10 mouse cellular contexts compared by ENCODE assay signal in the genomic region with DNA sequence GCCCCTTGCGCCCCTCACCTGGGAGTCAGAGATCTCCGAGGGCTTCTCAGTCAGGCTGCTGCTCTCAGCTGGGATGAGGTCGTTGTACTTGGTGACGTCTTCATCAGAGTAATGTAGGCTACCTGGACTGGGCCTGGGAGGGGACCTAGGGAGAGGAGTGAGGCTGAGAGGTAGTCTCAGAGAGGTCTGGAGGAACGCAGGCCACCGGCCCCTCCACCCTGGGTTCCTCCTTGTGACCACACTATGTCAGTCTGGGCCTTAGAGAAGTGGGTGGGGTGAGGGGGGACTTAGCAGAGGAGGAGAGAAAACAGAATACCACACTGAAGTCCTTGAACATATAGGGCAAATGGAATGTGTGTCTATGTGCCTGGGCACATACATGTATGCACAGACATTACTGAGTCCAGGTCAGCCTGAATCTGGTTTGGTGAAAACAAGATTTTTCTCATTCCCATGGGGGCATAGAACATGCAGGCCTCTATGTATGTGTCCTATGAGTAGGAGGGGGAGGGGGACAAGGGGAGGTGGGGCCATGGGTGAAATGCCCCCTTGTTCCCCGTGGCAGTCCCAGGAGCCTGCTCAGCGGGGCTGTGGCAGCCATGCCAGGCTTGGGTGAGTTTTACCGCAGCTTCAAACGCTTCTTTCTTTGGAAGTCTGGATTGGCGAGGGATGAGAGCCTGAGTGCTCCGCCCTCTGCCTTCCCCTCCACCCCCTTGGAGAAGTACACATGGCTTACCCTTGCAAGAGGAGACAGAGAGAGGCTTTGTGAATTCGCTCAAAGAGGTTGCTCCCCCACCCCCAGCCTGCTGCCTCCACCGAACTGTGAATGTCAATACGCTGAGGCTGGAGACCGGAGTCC. TPM values are rescaled to one million over a fixed set of nuclear protein-coding genes. Genes with fewer than 3 reads are reported as not detected.
DNase-seq lines count a peak whose midpoint lies in the region; ATAC-seq and TF ChIP-seq lines count a peak whose summit lies in the region.
"Had no signal": no experiment of that assay in that cellular context is flagged by ENCODE, and none has a peak within 500 bp of the region (broad histone marks: within the 10 kb centered on the region; RNA-seq: fewer than 3 reads in every experiment).

No protein-coding gene starts in this region.

- DNase-seq in kidney, adult 11 months = no peak
- DNase-seq in embryonic facial prominence, embryonic 10.5 days (ENCODE audit: low spot score) = peak; percentile 58
- peak; percentile 75 for DNase-seq in hindbrain, postnatal 0 days (ENCODE audit: low spot score)
- DNase-seq in midbrain, embryonic 14.5 days = peak; percentile 69
- no peak for DNase-seq in thymus, postnatal 4 days
- no peak for DNase-seq in lung, adult 2 months

- no peak for TF ChIP-seq POLR2A in lung, adult 2 months (IDR thresholded peaks at IDR 0.05; ENCODE audit: borderline replicate concordance, extremely low read depth, low read depth, low read length)

- TF ChIP-seq CTCF in hindbrain, postnatal 0 days (IDR thresholded peaks at IDR 0.05; ENCODE audit: low read depth) = no peak
- no peak for TF ChIP-seq CTCF in lung, adult 2 months (IDR thresholded peaks at IDR 0.05; ENCODE audit: insufficient read depth, low read length)

- H3K36me3 ChIP-seq in kidney, embryonic 16.5 days (ENCODE audit: insufficient read depth, low read length) = no peaks in the 10 kb centered on the region
- H3K36me3 ChIP-seq in embryonic facial prominence, embryonic 10.5 days (replicated peaks) = 0 out of 2 replicates have a peak, but pooled peaks cover 7% of the 10 kb centered on the region
- H3K36me3 ChIP-seq in hindbrain, postnatal 0 days (ENCODE audit: insufficient read depth, low read length) = no peaks in the 10 kb centered on the region; the same call in 1 of the 2 replicates
- H3K36me3 ChIP-seq in midbrain, embryonic 14.5 days (ENCODE audit: control insufficient read depth, insufficient read depth, low read length) = no peaks in the 10 kb centered on the region

- peaks cover 33% of the 10 kb centered on the region for H3K4me1 ChIP-seq in kidney, embryonic 16.5 days (ENCODE audit: insufficient read depth, low read length)
- peaks cover 67% of the 10 kb centered on the region for H3K4me1 ChIP-seq in embryonic facial prominence, embryonic 10.5 days
- H3K4me1 ChIP-seq in hindbrain, postnatal 0 days (ENCODE audit: insufficient read depth, low read length) = peaks cover 2% of the 10 kb centered on the region; the same call in 1 of the 2 replicates
- H3K4me1 ChIP-seq in midbrain, embryonic 14.5 days (ENCODE audit: control insufficient read depth, insufficient read depth, low read length) = peaks cover 28% of the 10 kb centered on the region
- peaks cover 7% of the 10 kb centered on the region; the same call in 1 of the 2 replicates for H3K4me1 ChIP-seq in lung, adult 2 months (ENCODE audit: control insufficient read depth, insufficient read depth, low read length)

- no peak overlapping the region for H3K4me3 ChIP-seq in kidney, embryonic 16.5 days (ENCODE audit: low read length)
- no peak overlapping the region for H3K4me3 ChIP-seq in embryonic facial prominence, embryonic 10.5 days
- no peak overlapping the region for H3K4me3 ChIP-seq in hindbrain, postnatal 0 days (ENCODE audit: low read length)
- no peak overlapping the region for H3K4me3 ChIP-seq in midbrain, embryonic 14.5 days (replicated peaks; ENCODE audit: low read depth, low read length)
- no peak overlapping the region for H3K4me3 ChIP-seq in lung, adult 2 months (replicated peaks; ENCODE audit: extremely low read depth, low read depth, low read length)
- H3K4me3 ChIP-seq: heart, embryonic 12.5 days had no signal

- H3K27me3 ChIP-seq in kidney, embryonic 16.5 days (ENCODE audit: insufficient read depth, low read length) = no peaks in the 10 kb centered on the region
- H3K27me3 ChIP-seq in embryonic facial prominence, embryonic 10.5 days (replicated peaks; ENCODE audit: low read depth, poor library complexity, severe bottlenecking) = 0 out of 2 replicates have a peak, but pooled peaks cover 5% of the 10 kb centered on the region
- no peaks in the 10 kb centered on the region for H3K27me3 ChIP-seq in hindbrain, postnatal 0 days (ENCODE audit: insufficient read depth, low read length)
- H3K27me3 ChIP-seq in midbrain, embryonic 14.5 days (ENCODE audit: control insufficient read depth, insufficient read depth, low read length) = no peaks in the 10 kb centered on the region
- H3K27me3 ChIP-seq: CH12.LX; heart, embryonic 12.5 days had no signal

- H3K4me2 ChIP-seq in kidney, embryonic 16.5 days (replicated peaks; ENCODE audit: low read depth, low read length) = no peak overlapping the region
- H3K4me2 ChIP-seq in hindbrain, postnatal 0 days (ENCODE audit: low read depth, low read length) = no peak overlapping the region
- H3K4me2 ChIP-seq in midbrain, embryonic 14.5 days (ENCODE audit: low read length) = no peak overlapping the region
- H3K4me2 ChIP-seq: heart, embryonic 12.5 days had no signal

- no peaks in the 10 kb centered on the region for H3K9me3 ChIP-seq in kidney, embryonic 16.5 days (ENCODE audit: low read length)
- H3K9me3 ChIP-seq in embryonic facial prominence, embryonic 10.5 days = no peaks in the 10 kb centered on the region
- H3K9me3 ChIP-seq in hindbrain, postnatal 0 days (ENCODE audit: low read length) = no peaks in the 10 kb centered on the region
- no peaks in the 10 kb centered on the region for H3K9me3 ChIP-seq in midbrain, embryonic 14.5 days (ENCODE audit: control insufficient read depth, low read length)
- H3K9me3 ChIP-seq: heart, embryonic 12.5 days had no signal

- WGBS in kidney, embryonic 16.5 days = 43% methylated on average over 16 of the region's 16 CpGs
- 39% methylated on average over 16 of the region's 16 CpGs for WGBS in embryonic facial prominence, embryonic 10.5 days
- WGBS in hindbrain, postnatal 0 days = 32% methylated on average over 16 of the region's 16 CpGs
- WGBS in midbrain, embryonic 14.5 days = 23% methylated on average over 16 of the region's 16 CpGs
- 67% methylated on average over 16 of the region's 16 CpGs for WGBS in lung, adult 2 months

- no peak overlapping the region; the same call in none of the 2 replicates for H3K9ac ChIP-seq in kidney, embryonic 16.5 days (replicated peaks; ENCODE audit: low read length)
- no peak overlapping the region for H3K9ac ChIP-seq in hindbrain, postnatal 0 days (replicated peaks; ENCODE audit: low read length)
- H3K9ac ChIP-seq in midbrain, embryonic 14.5 days (replicated peaks; ENCODE audit: low read length) = 0 out of 2 replicates have a peak overlapping the region, but pooled peaks have one; percentile 12
- H3K9ac ChIP-seq: heart, embryonic 12.5 days had no signal

- H3K27ac ChIP-seq in kidney, embryonic 16.5 days (ENCODE audit: low read length) = 0 out of 2 replicates have a peak overlapping the region, but pooled peaks have one; percentile 25
- H3K27ac ChIP-seq in embryonic facial prominence, embryonic 10.5 days (replicated peaks) = peak overlapping the region; percentile 81
- H3K27ac ChIP-seq in hindbrain, postnatal 0 days = peak overlapping the region; percentile 61
- H3K27ac ChIP-seq in midbrain, embryonic 14.5 days (replicated peaks; ENCODE audit: low read depth, low read length) = peak overlapping the region; percentile 67

- ATAC-seq in kidney, embryonic 16.5 days (ENCODE audit: low FRiP score, low TSS enrichment) = peak; percentile 57
- ATAC-seq in hindbrain, postnatal 0 days = peak; percentile 86
- peak; percentile 73 for ATAC-seq in midbrain, embryonic 14.5 days (ENCODE audit: low FRiP score, low TSS enrichment)
- ATAC-seq in inflammation-experienced regulatory T-cells, adult 6 months = no peak

RNA-seq across cellular contexts. Expression of gene Cdc42ep4, which starts 39.9 kb away (rescaled TPM):
- 73.9 and 74.5 TPM in 2 replicates for polyA plus RNA-seq in kidney, embryonic 16.5 days (2015; fragmentation: Nextera tagmentation; extraction: Ambion mirVana)
- 117 TPM in 2 replicates for polyA plus RNA-seq in embryonic facial prominence, embryonic 10.5 days (2016; fragmentation: Nextera tagmentation; extraction: Ambion mirVana)
- total RNA-seq in hindbrain, postnatal 0 days (2014; rRNA removed) = 104 and 116 TPM in 2 replicates
- polyA plus RNA-seq in hindbrain, postnatal 0 days (2015; fragmentation: Nextera tagmentation; extraction: Ambion mirVana) = 55.7 and 56.4 TPM in 2 replicates
- polyA plus RNA-seq in midbrain, embryonic 14.5 days (2014; fragmentation: Nextera tagmentation; extraction: Ambion mirVana) = 45.4 and 49.5 TPM in 2 replicates
- 1 to 10 TPM; 1.2 to 2.9 (median 1.5) TPM for polyA plus RNA-seq in inflammation-experienced regulatory T-cells, adult 6 months (2017; shearing (Covaris generic))
- 80.4 and 115 TPM in 2 replicates for polyA plus RNA-seq in lung, adult 2 months (2012; rRNA removed)

Comparison
In these comparisons a context has a peak if more than half of its experiments do, and no peak if none do; other contexts are left out.
1. H3K27ac ChIP-seq: peak in every context shown above with its lines; median percentile 81 in embryonic facial prominence, embryonic 10.5 days; 67 in midbrain, embryonic 14.5 days; 61 in hindbrain, postnatal 0 days; 25 in kidney, embryonic 16.5 days.
2. DNase-seq: peak in embryonic facial prominence, embryonic 10.5 days (single experiment), hindbrain, postnatal 0 days (single experiment) and midbrain, embryonic 14.5 days (single experiment); none in kidney, adult 11 months (single experiment), thymus, postnatal 4 days (single experiment) and lung, adult 2 months (single experiment).
3. RNA of gene Cdc42ep4, which starts 39.9 kb away (polyA plus RNA-seq): 117 TPM in embryonic facial prominence, embryonic 10.5 days, 80.4 to 115 TPM in lung, adult 2 months, 73.9 to 74.5 TPM in kidney, embryonic 16.5 days, 55.7 to 56.4 TPM in hindbrain, postnatal 0 days and 45.4 to 49.5 TPM in midbrain, embryonic 14.5 days; 1.2 to 2.9 TPM in inflammation-experienced regulatory T-cells, adult 6 months; every median in the first group is over 10 times any median in the second.